Mouse (Mus musculus): ENCODE data around the gene Ccdc92b.
A peak's percentile ranks its signal among the peaks of the same experiment; 100 is the strongest.

DNA sequence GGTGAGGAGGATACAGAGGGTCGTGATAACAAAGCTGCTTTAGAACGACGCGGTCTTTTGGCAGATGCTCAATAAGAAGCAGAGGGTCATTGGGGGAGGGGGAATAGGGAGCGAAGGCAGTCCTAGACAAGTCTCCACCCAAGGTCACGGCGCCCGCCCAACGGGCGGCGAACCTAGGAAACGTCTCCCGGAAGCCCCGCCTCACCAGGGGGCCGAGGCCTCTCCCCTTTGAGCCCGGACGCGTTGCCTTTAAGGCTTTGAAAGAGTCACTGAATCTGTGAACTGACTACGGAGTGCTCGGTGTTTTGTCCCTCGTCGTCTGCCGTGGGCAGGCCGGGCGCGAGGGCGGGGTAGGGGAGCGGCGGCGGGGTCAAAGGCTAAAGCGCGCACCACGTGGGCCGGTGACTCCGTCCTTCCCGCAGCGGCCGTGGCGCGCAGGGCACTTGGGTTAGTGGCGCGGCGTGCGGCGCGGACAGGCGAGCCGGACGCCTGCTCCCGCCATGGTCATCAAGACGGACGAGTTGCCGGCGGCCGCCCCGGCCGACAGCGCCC lies 29.8 kb downstream of the Ccdc92b start, which contains the start of gene Cluh:
- TF ChIP-seq CHD2 (IDR thresholded peaks at IDR 0.05; ENCODE audit: low read depth, low read length) (no peak), HCFC1 (IDR thresholded peaks at IDR 0.05; ENCODE audit: borderline replicate concordance, insufficient read depth, low read length) (peak; percentile 73), ZC3H11A (IDR thresholded peaks at IDR 0.05; ENCODE audit: borderline replicate concordance, low read depth, low read length) (no peak)
